Mouse (Mus musculus): ENCODE measurements at regions not wholly inside any gene's neighbourhood (a gene's known extent, or its start where the extent isn't known, plus 50 kb on each side); places are given as distances from the start of the nearest gene placed in this dataset.

GRCm38 (mm10) chr7:145050729-145051128 lies 111.0 kb upstream of the Ccnd1 start:
- H3K27ac ChIP-seq (ENCODE audit: insufficient read depth, low read length) = no peak overlapping the region
- 57% methylated on average over 3 of the region's 3 CpGs for WGBS
- no peaks in the 10 kb centered on the region for H3K36me3 ChIP-seq (ENCODE audit: control insufficient read depth, insufficient read depth, low read length)

GRCm38 (mm10) chr7:145048481-145048877 lies 108.8 kb upstream of the Ccnd1 start:
- Histone ChIP-seq H3K4me1 (ENCODE audit: control insufficient read depth, insufficient read depth, insufficient read length) (no peaks in the 10 kb centered on the region; the same call in 1 of the 2 replicates), H3K27ac (ENCODE audit: insufficient read depth, low read length) (no peak overlapping the region), H3K4me3 (ENCODE audit: extremely low read depth, insufficient read depth, insufficient read length) (no peak overlapping the region), H3K36me3 (ENCODE audit: control insufficient read depth, insufficient read depth, low read length) (no peaks in the 10 kb centered on the region), H3K27me3 (ENCODE audit: control insufficient read depth, insufficient read depth, low read length) (no peaks in the 10 kb centered on the region)
- TF ChIP-seq POLR2A (IDR thresholded peaks at IDR 0.05; ENCODE audit: low read depth, low read length) (no peak), CTCF (IDR thresholded peaks at IDR 0.05; ENCODE audit: extremely low read depth, insufficient read depth, insufficient read length, insufficient replicate concordance) (no peak)
- 64% methylated on average over 5 of the region's 5 CpGs for WGBS
- no peak for DNase-seq (ENCODE audit: low read depth in 1 of 2, low spot score in 2 of 2)

More at GRCm38 (mm10) chr7:145050729-145051128, 111.0 kb upstream of the Ccnd1 start:
- no peaks in the 10 kb centered on the region; the same call in 1 of the 2 replicates for H3K4me1 ChIP-seq (ENCODE audit: control insufficient read depth, insufficient read depth, insufficient read length)
- no peak for TF ChIP-seq CTCF (IDR thresholded peaks at IDR 0.05; ENCODE audit: extremely low read depth, insufficient read depth, insufficient read length, insufficient replicate concordance)
- TF ChIP-seq POLR2A (IDR thresholded peaks at IDR 0.05; ENCODE audit: low read depth, low read length) = no peak
- no peaks in the 10 kb centered on the region for H3K27me3 ChIP-seq (ENCODE audit: control insufficient read depth, insufficient read depth, low read length)
- no peak for DNase-seq (ENCODE audit: low read depth in 1 of 2, low spot score in 2 of 2)
- no peak overlapping the region for H3K4me3 ChIP-seq (ENCODE audit: extremely low read depth, insufficient read depth, insufficient read length)

GRCm38 (mm10) chr7:145047771-145048480 lies 108.2 kb upstream of the Ccnd1 start:
- no peak for DNase-seq (ENCODE audit: low read depth in 1 of 2, low spot score in 2 of 2)
- 13% methylated on average over 7 of the region's 7 CpGs for WGBS
- H3K27me3 ChIP-seq (ENCODE audit: control insufficient read depth, insufficient read depth, low read length) = no peaks in the 10 kb centered on the region
- no peak overlapping the region for H3K4me3 ChIP-seq (ENCODE audit: extremely low read depth, insufficient read depth, insufficient read length)
- no peak overlapping the region for H3K27ac ChIP-seq (ENCODE audit: insufficient read depth, low read length)
- H3K36me3 ChIP-seq (ENCODE audit: control insufficient read depth, insufficient read depth, low read length) = no peaks in the 10 kb centered on the region
- no peaks in the 10 kb centered on the region; the same call in 1 of the 2 replicates for H3K4me1 ChIP-seq (ENCODE audit: control insufficient read depth, insufficient read depth, insufficient read length)
- TF ChIP-seq CTCF (IDR thresholded peaks at IDR 0.05; ENCODE audit: extremely low read depth, insufficient read depth, insufficient read length, insufficient replicate concordance) = no peak
- no peak for TF ChIP-seq POLR2A (IDR thresholded peaks at IDR 0.05; ENCODE audit: low read depth, low read length)

GRCm38 (mm10) chr7:145045230-145045629 lies 105.5 kb upstream of the Ccnd1 start:
- Histone ChIP-seq H3K27ac (ENCODE audit: insufficient read depth, low read length) (no peak overlapping the region), H3K4me1 (ENCODE audit: control insufficient read depth, insufficient read depth, insufficient read length) (no peaks in the 10 kb centered on the region; the same call in 1 of the 2 replicates), H3K27me3 (ENCODE audit: control insufficient read depth, insufficient read depth, low read length) (no peaks in the 10 kb centered on the region), H3K36me3 (ENCODE audit: control insufficient read depth, insufficient read depth, low read length) (no peaks in the 10 kb centered on the region), H3K4me3 (ENCODE audit: extremely low read depth, insufficient read depth, insufficient read length) (no peak overlapping the region)
- TF ChIP-seq POLR2A (IDR thresholded peaks at IDR 0.05; ENCODE audit: low read depth, low read length) (no peak), CTCF (IDR thresholded peaks at IDR 0.05; ENCODE audit: extremely low read depth, insufficient read depth, insufficient read length, insufficient replicate concordance) (no peak)
- no peak for DNase-seq (ENCODE audit: low read depth in 1 of 2, low spot score in 2 of 2)
- WGBS = 81% methylated on average over 1 of the region's 1 CpGs

DNA sequence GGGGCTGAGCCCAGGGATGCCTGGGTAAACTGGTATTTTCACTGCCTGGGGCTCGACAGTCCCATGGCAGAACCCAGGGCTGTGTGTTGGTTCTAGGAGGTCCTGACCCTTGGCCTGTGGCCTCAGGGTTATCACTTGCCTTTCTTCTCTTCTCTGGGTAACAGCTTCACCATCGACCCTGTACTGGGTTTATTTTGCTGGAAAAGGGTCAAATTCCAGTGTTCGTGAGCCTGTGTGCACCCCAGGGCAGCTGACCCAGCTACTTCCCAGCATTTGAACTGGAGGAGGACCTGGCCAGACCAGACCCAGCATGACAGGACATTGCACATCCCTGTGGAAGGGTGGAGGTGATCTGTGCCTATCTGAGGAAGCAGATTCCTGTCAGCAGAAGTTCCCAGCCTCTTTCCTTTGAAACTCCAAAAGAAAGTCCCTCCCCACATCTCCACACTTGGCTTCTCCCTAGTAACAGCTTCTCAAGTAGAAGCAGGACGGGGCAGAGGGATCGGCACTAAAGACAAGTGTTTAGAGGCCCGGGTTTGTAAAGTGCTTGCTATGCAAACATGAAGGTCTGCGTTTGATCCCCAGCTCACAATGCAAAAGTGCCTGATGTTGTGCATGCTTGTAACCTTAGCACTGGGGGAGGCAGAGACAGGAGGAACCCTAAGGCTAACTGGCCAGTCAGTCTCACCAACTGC lies 103.9 kb upstream of the Ccnd1 start:
- no peak for DNase-seq (ENCODE audit: low read depth in 1 of 2, low spot score in 2 of 2)
- TF ChIP-seq CTCF (IDR thresholded peaks at IDR 0.05; ENCODE audit: extremely low read depth, insufficient read depth, insufficient read length, insufficient replicate concordance) = no peak
- TF ChIP-seq POLR2A (IDR thresholded peaks at IDR 0.05; ENCODE audit: low read depth, low read length) = no peak
- no peaks in the 10 kb centered on the region; the same call in 1 of the 2 replicates for H3K4me1 ChIP-seq (ENCODE audit: control insufficient read depth, insufficient read depth, insufficient read length)
- H3K36me3 ChIP-seq (ENCODE audit: control insufficient read depth, insufficient read depth, low read length) = no peaks in the 10 kb centered on the region
- no peak overlapping the region for H3K4me3 ChIP-seq (ENCODE audit: extremely low read depth, insufficient read depth, insufficient read length)
- H3K27ac ChIP-seq (ENCODE audit: insufficient read depth, low read length) = no peak overlapping the region
- no peaks in the 10 kb centered on the region for H3K27me3 ChIP-seq (ENCODE audit: control insufficient read depth, insufficient read depth, low read length)
- 88% methylated on average over 7 of the region's 7 CpGs for WGBS

GRCm38 (mm10) chr7:145040871-145041270 lies 101.1 kb upstream of the Ccnd1 start:
- 68% methylated on average over 8 of the region's 8 CpGs for WGBS
- TF ChIP-seq POLR2A (IDR thresholded peaks at IDR 0.05; ENCODE audit: low read depth, low read length) (no peak), CTCF (IDR thresholded peaks at IDR 0.05; ENCODE audit: extremely low read depth, insufficient read depth, insufficient read length, insufficient replicate concordance) (no peak)
- Histone ChIP-seq H3K36me3 (ENCODE audit: control insufficient read depth, insufficient read depth, low read length) (no peaks in the 10 kb centered on the region), H3K27ac (ENCODE audit: insufficient read depth, low read length) (no peak overlapping the region), H3K4me3 (ENCODE audit: extremely low read depth, insufficient read depth, insufficient read length) (no peak overlapping the region), H3K4me1 (ENCODE audit: control insufficient read depth, insufficient read depth, insufficient read length) (no peaks in the 10 kb centered on the region), H3K27me3 (ENCODE audit: control insufficient read depth, insufficient read depth, low read length) (no peaks in the 10 kb centered on the region)
- no peak for DNase-seq (ENCODE audit: low read depth in 1 of 2, low spot score in 2 of 2)
